Mouse (Mus musculus): Measurements from ENCODE around the gene Plvap.
A peak's percentile ranks its signal among the peaks of the same experiment; 100 is the strongest.
"Not testable (repeated sequence)": the region's sequence is repeated elsewhere in the genome, so short reads cannot be mapped to it uniquely, and the experiment has no call there.

The Plvap gene

DNA sequence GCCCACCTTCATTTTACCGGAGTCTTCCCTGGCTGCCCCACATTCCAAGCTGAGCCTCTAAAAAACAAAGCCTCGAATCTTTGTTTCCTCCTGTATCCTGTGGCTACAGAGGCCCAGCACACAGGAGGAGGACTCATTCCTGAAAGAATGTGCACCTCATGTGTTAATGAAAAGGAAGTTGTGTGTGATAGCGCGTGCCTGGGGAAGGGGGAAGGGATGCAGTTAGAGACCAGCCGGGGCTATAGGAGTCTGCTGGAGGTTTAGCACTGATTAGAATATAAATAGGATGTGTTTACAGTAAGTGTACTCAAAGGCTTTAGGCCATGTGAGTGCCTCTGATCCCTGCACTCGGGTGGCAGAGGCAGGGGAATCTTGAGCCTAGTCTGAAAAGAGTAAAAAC, 14.7 kb upstream of the Plvap start:
- DNase-seq (ENCODE audit: low spot score) = no peak

DNA sequence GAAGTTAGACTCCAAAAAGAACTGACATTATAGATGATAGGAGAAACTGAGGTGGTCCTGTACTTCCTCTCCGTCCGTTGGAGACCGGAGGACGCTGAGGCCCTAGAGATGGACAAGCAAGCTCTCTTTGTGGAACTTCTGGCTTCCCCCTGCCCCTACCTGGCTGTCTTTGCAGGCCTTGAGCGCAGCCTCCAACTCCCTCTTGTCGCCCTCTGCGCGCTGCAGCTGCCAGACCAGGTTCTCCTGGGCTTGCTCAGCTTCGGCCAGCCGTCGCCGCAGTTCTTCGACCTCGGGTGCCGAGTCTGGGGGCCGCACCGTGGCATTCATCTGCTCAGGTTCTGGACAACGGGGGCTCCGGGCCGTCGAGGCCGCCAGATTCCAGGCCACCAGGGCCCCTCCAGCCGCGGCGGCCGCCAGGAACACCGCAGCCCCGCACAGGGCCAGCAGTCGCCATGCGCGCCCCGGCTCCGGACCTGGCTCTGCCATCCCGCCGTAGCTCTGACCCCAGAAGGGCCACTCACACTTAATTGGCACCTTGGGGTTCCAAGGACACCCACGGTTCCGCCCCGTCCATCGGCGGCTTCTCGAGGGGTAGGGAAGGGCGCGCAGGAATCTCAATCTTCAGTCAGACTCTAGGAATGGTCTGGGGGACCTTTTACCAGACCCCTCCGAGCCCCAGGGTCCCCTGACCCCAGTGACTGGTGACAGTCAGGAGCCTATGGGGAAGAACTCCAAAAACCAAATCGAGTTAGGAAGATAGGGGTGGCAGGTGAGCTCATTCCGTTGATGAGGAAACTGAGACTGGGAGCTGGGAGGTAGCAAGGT, 13.9 kb upstream of the Plvap start, which contains the start of gene Ccdc194:
Gene Ccdc194 (minus strand): TSS at position 486 of the 825 bp plus-strand sequence.
- no peak for DNase-seq (ENCODE audit: low spot score)

DNA sequence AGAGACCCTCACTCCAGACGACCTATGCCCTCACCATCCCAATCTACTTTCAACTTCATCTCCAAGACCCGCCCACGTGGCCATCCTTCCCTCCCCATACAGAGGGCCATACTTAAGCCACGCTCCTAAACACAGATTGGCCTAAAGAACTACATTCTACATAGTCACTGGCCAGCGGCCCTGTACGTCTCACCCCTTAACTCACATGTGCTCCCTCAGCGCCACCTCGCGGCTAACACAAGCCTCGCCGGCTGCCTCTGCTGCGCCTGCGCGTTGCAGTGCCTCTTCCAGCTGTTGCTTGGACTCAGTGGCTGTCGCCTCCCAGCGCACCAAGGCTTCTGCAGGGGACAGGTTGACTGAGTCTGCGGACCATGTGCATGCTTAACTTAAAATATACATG, 10.1 kb upstream of the Plvap start:
- DNase-seq (ENCODE audit: low spot score) = peak; percentile 90

DNA sequence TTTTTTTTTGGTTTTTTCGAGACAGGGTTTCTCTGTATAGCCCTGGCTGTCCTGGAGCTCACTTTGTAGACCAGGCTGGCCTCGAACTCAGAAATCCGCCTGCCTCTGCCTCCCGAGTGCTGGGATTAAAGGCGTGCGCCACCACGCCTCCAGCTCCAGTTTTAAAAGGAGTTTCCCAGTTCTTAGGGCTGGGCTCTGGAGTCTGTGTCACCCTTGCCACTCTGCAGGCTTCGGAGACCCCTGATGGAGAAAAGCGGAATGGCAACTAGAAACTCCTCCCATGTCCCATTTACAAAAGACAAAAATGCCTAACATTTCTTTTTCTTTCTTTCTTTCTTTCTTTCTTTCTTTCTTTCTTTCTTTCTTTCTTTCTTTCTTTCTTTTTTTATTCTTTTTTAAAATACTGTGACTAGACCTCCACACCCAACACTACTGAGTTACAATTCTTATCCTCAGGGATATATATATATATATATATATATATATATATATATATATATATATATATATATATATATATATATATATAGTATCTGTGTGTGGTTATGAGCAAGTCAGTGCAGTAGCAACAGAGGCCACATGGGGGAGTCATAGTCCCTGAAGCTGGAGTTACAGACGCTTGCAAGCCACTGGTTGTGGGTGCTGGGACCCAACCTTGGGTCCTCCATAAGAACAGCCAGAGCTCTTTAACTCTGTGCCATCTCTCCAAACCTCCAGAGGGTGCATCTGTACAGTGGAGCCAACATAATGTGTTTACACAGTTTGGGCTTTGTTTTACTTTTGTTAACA, 7.7 kb upstream of the Plvap start:
- not testable (repeated sequence) for DNase-seq (ENCODE audit: low spot score)

DNA sequence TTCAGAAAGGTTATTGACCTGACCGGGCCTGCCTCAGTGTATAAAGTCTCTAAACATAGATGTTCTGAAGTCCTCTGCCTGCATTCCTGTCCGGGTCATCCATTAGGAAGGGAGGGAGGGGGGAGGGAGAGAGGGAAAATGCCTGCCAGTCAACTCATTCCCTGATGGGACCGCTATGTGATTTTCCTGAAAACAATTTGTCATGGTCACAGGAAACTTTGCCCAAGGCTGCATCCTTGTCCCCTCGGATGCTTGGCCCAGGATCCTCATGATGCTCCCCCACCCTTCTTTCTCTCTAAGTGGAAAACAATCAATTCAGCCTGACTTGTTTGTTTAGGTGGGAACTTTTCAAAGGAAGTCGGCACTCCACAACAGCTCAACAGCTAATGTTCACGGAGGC, 5.2 kb upstream of the Plvap start:
- DNase-seq (ENCODE audit: low spot score) = no peak

DNA sequence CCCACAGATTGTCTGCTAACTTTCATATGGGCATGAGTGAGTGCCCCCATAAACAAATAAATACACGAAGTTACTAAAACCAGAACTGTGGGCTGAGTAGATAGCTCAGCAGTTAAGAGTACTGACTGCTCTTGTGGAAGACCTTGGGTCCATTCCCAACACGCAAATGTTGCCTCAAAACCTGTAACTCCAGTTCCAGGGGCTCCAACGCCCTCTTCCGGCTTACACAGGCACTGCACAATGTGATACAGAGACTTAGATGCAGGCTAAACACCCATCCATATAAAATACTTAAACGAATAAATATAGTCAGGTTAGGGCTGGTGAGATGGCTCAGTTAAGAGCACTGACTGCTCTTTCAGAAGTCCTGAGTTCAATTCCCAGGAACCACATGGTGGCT, 3.5 kb upstream of the Plvap start:
- no peak for DNase-seq (ENCODE audit: low spot score)

DNA sequence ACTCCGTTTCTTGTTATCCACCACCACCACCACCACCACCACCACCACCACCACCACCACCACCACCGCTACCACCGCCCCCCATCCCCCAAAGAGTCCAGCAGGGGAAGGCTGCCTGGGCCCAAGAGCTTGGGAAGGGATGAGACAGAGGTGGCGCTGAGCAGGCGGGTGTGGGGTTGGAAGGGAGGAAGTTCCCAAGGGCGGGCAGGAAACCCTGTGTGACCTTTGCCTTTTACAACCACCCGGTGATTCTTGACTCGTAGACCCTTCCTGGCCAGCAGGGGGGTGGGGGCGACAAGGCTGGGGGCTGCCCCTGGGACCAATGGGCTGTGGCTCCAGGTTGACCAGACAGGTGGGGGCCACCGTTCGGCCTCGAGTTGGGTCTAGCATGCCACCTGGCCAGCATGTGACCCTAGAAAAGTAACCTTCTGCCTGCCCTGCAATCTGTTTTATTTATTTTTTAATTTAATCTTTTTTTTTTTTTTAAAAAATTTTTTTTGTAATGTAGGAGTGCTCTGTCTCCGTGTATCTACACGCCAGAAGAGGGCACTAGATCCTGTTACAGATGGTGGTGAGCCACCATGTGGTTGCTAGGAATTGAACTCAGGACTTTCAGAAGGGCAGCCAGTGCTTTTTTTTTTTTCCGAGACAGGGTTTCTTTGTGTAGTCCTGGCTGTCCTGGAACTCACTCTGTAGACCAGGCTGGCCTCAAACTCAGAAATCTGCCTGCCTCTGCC, 1.6 kb upstream of the Plvap start:
- DNase-seq (ENCODE audit: low spot score) = no peak

DNA sequence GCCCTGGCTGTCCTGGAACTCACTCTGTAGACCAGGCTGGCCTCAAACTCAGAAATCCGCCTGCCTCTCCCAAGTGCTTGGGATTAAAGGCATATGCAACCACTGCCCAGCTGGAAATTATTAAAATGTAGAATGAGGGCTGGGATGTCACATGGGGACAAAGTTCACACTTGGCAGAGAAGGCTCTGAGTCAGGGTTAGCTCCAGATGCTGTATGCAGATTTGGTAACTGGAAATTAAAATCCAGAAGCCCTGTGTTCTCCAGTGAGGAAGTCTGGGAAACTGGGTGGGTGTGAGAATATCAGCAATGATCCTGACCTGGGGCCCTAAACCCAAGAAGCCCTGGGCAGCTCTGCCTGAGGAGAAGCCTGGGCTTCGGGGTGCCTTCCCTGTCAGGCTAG, 2.2 kb downstream of the Plvap start:
- no peak for DNase-seq (ENCODE audit: low spot score)

DNA sequence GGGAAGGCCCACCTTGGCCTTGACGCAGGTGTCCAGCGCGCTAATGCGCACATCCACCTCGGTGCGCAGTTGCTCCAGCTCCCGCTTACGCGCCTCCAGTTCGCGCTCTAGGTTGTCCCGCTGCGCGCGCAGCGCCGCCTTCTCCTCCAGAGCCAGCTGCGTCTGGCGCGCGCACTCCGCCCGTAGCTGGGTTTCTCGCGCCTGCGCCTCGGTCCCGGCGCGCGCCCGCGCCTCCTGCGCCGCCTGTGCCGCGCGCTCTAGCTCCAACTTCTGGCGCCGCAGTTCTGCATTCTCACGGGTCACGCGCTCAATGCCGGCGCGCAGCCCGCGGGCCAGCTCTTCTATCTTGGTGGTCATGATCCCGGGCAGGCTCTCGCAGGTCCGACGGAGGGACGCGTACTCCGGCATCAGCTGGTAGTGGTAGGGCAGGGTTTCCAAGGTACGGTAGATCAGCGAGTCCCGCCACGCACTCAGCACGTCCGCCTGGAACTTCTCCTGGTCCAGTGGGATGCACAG, 3.9 kb downstream of the Plvap start:
- no peak for DNase-seq (ENCODE audit: low spot score)

DNA sequence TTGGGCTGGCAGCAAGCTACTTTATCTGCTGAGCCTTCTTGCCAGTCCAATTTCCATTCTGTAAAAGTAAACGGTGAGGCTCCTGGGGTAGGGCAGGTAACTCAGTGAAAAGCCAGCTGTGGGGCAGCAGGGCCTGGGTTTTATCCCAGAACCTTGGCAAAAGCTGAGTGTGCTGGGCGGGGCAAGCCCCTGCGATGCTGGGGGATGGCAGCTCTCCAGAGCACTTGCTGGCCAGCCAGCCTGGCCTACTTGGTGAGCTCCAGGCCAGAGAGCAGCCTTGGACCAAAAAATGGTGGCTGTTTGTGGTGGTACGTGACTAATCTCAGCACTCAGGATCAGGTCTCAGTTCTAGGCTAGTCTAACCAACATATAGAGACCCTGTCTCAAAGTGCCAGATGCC, 5.6 kb downstream of the Plvap start:
- DNase-seq (ENCODE audit: low spot score) = no peak

DNA sequence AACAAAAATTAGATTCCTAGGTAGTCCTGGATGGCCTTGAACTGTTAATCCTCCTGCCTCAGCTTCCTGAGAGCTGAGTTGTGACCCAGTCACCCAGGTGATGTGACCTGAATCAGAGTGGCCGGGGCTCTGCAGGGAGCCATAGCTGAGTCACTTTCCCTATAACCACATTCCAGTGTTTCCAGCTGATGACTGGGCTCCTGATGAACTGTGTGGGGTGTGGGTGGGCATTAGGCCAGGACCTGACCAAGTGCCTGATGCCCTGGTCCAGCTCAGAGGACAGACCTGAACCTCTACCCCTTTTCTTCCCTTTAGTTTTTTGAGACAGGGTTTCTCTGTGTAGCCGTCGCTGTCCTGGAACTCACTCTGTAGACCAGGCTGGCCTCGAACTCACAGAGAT, 6.2 kb downstream of the Plvap start:
- no peak for DNase-seq (ENCODE audit: low spot score)

DNA sequence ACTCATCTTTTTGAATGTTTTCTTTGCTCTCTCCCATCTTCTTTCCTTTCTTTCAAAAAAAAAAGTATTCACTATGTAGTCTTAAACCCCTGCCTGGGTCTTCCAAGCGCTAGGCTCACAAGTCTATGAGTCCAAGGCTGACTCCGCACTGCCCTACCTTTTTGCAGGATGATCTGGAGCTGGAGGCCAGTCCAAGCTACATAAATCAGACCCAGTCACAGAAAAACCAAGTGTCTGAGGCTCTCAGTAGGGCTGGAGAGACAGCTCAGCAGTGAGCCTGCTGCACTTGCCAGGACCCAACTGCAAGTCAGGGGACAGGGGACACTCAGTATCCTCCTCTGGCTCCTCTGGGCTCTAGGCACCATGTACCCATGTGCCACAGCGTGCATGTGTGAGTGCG, 7.2 kb downstream of the Plvap start:
- no peak for DNase-seq (ENCODE audit: low spot score)

DNA sequence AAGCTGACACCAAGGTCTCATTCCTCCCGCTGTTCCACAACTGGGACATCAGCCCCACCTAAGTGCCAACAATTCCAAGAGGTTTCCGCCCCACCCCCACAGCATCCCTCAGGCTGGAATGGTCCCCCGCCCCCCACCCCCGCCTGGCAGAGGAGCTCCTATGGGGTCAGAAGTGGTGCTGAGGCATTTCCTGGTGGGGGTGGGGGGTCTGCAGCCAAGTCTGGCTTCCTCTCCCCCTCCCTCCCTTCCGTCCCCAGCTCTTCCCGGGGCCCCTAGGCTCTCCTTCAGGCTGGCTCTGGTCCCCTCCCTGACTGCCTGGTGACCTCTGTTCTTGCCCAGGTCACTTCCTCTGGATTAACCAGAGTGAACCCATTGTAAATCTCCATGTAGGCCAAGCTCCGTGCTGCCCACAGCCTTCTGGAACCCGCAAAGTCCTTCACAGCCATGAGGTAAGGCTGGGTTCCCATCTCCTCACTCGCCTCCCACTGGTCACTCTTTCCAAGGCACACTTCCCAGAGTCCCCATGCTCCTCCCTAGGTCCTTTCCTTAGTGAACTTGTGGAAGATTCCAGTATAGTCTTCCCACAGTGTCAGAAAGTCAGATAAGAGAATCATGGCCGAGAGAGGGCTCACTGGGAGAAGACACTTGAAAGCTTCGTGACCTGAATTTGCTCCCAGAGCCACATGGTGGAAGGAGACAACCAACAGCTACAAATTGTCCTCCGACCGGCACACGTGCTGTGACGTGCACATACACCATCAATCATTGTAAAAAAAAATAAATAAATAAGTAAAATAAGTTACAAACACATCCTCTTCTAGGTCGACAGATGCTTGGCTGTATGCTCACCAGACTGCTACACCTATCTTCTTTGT, 12.5 kb downstream of the Plvap start:
- no peak for DNase-seq (ENCODE audit: low spot score)

DNA sequence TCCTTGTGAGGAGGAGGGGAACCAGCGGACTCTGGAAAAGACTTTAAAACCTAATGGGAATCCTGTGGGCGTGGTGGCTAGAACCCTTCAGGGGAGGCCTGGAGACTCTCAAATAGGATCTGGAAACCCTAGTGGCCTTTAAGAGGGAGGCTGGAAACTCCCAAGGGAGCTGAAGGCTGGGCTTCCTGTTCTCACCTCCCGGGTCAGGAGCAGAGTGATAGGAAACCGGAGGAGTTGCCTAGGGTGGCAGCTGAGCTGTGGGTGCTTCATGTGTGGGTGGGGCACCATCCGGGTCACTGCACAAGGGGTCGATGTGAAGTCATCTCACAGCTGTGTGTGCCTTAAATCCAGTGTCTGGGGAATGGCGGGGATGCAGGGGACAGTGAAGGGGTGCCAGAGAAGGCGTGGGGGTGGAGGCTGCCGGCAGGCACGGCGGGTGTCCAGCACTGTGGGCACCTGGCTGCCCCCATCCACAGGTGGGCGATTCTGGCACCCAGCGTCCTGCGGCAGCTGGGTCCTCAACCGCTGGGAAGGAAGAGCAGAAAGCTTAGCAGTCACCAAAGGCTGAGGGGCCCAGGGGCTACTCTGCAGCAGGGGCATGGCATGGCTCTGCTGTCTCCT, 13.6 kb downstream of the Plvap start:
- DNase-seq (ENCODE audit: low spot score) = no peak

DNA sequence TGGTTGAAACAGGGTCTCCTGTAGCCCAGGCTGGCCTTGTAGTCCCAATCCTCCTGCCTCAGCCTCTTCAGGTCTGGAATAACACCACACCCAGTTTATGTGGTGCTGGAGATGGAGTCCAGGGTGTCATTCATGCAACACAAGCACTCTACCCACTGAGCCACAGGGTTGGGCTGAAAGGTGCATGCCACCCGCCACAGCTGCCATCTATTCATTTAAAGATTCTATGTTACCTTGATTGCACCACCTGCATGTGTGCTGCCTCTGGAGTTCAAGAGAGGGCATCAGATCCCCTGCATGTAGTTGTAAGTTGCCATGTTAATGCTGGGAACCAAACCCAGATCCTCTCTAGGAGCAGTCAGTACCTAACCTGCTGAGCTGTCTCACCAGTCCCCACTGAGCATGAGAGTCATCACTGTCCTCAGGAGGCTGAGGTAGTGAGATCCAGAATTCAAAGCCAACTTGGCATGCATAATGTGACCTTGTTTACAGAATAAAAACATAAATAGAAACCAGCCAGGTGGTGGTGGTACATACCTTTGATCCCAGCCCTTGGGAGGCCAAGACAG, 14.4 kb downstream of the Plvap start:
- no peak for DNase-seq (ENCODE audit: low spot score)

DNA sequence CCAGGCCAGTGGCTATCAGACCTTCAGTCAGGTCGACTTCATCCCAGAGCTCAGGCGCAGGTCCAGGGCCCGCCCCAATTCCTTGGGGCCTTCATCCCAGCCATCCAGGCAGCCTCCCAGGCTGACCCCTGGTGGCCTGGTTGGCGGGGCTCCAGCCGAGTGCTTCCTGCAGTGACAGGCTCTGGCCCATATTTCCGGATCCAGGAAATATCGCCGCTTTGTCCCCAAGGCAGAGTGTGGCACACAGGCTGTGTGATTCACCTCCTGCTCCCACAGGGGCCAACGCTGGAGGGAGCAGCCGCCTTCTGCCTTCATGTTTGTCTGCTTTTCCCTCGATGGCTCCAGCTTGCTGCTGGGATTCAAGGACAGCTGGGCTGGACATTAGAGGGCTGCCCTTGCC, 15.1 kb downstream of the Plvap start:
- no peak for DNase-seq (ENCODE audit: low spot score)

DNA sequence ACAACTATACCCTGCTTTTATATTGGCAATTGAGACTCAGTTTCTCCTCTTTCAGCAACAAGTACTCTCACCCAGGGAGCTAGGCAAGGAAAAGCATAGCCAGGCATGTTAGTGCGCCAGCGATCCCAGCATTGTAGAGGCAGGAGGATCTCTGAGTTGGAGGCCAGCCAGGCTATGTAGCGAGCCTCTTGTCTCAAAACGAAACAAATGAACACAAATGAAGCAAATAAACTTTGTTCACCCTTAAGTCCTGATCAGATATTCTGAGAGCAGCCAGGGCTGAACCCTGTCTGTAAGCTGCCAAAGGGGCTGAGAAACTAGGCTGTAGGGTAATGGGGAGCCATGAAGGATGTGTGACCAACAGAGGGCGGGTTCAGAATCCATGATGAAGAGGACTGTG, 15.7 kb downstream of the Plvap start:
- no peak for DNase-seq (ENCODE audit: low spot score)

DNA sequence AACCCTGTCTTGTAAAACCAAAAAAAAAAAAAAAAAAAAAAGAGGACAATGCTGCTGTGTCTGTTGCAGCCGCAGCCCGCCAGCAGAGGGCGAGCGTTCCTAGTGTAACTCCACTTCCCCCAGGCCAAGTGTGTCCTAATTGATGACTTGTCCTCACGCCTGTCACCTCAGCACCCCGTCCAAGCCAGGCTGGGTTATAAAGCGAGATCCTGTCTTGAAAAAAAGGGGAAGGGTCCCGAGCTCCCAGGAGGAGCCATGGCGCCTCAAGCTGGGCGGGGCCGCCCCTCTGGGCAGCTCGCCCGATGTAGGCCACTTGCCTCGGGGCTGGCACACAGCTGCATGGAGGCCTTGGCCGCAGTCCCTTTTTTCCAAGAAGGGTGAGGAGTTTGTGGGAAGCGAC, 16.5 kb downstream of the Plvap start:
- peak; percentile 65 for DNase-seq (ENCODE audit: low spot score)

DNA sequence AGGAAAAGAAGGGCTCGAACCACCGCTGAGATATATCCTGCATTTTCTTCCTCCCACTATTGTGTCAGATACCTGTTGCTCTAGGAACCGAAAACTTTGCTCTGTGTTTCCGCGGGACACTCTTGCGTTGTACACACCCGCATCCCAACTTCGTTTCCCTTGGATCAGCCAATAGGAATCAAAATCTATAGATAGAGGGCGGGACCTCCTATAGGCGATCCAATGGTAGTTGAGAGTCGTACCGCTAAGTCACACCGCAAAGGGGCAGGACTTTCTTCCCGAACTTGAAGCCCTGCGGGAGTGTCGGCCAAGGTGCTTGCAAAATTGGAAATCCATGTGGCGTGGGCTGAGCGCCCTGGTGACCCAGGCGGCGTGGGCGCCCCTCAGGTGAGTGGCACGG, 23.1 kb downstream of the Plvap start:
- DNase-seq (ENCODE audit: low spot score) = peak; percentile 86

DNA sequence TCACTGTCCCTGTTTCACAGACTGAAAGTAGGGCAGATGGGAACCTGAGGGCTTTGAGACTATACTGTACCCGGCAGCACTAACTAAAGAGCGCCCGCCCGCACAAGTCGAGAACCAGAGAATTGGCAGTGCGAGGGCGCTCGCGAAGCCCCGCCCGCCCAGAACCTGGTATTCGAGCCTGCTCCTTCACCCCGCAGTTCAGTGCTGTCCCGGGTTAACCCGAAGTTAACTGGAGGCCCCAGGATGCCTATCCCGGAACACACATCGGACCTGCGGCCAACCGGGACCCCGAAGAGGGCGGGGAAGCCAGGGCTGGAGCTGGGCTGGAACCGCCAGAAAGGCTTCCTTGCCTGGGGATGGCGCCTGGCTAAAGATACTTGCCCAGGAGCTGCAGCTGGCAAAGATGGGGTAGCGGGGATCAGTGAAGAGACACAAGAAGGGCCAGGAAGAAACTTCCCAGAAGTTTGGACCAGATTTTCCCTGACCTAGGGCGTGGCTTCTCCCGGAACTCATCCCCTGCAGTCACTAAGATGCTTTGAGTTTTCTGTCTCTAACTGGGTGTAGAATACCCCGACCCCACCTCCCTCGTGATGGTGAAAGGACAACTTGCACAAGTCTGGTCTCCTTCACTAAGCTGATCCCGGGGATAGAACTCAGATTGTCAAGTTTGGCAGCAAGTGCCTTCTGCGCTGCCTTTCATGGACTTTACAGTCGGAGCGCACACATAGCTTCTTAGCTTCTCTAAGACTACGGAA, 23.7 kb downstream of the Plvap start, which contains the start of gene Gtpbp3:
Gene Gtpbp3 (plus strand): TSS at position 413 of the 755 bp plus-strand sequence.
- no peak for DNase-seq (ENCODE audit: low spot score)
